Mouse (Mus musculus) heart, postnatal 0 days (tissue): ENCODE results near the gene Tmigd1. TPM values are rescaled to one million over a fixed set of nuclear protein-coding genes. Genes with fewer than 3 reads are reported as not detected.
A peak's percentile ranks its signal among the peaks of the same experiment; 100 is the strongest.

Experiments
- ATAC-seq: fragments of 200-750 bp; cut with Nextera tagmentation; 2 replicates; pipeline ENCODE4 v1.8.0; 2017; ENCODE audit warnings: low read depth, moderate number of reproducible peaks, moderate library complexity; ENCODE audit not compliant: insufficient read depth
- DNase-seq: peaks from one replicate; pipeline ENCODE4 v3.0.0-alpha.2; 2016; ENCODE audit warnings: low spot score
- H3K27ac ChIP-seq: fragments of 300-500 bp; sonication (generic); 2 replicates; pipeline ENCODE4 v1.5.1; 2014; ENCODE audit warnings: low read depth, mild to moderate bottlenecking
- H3K27me3 ChIP-seq: fragments of 300-500 bp; sonication (generic); 2 replicates; pipeline ENCODE4 v1.6.1; 2014; ENCODE audit warnings: low read length, mixed read lengths; ENCODE audit not compliant: control insufficient read depth, insufficient read depth
- H3K36me3 ChIP-seq: fragments of 300-500 bp; sonication (generic); replicated peaks from 2 replicates; pipeline ENCODE4 v1.6.1; 2014; ENCODE audit warnings: low read length, mixed read lengths; ENCODE audit not compliant: control insufficient read depth, insufficient read depth
- H3K4me1 ChIP-seq: fragments of 300-500 bp; sonication (generic); 2 replicates; pipeline ENCODE4 v1.6.1; 2014; ENCODE audit warnings: antibody characterized with exemption; ENCODE audit not compliant: control insufficient read depth, insufficient read depth
- H3K4me2 ChIP-seq: fragments of 300-500 bp; sonication (generic); 2 replicates; pipeline ENCODE4 v1.6.1; 2014; ENCODE audit warnings: low read depth, mild to moderate bottlenecking, low read length, moderate library complexity
- H3K4me3 ChIP-seq: fragments of 300-500 bp; sonication (generic); 2 replicates; pipeline ENCODE4 v1.5.1; 2014; ENCODE audit warnings: low read depth, low read length
- H3K9ac ChIP-seq: fragments of 300-500 bp; sonication (generic); replicated peaks from 2 replicates; pipeline ENCODE4 v1.6.1; 2014; ENCODE audit warnings: low read depth, low read length, mixed read lengths
- H3K9me3 ChIP-seq: fragments of 300-500 bp; sonication (generic); replicated peaks from 2 replicates; pipeline ENCODE4 v1.6.1; 2016; ENCODE audit warnings: low read length; ENCODE audit not compliant: control insufficient read depth
- CTCF ChIP-seq: IDR thresholded peaks from 2 replicates; pipeline ENCODE4 v1.5.1; 2016; ENCODE audit warnings: antibody characterized with exemption, control low read depth, low read depth
- EP300 ChIP-seq: IDR thresholded peaks from 2 replicates; pipeline ENCODE4 v1.6.1; 2016; ENCODE audit warnings: antibody characterized with exemption, low read depth
- WGBS: fragments of 180-500 bp; shearing (Covaris S2); extraction: QIAGEN DNeasy Blood & Tissue Kit; methylation state at CpG from one replicate; pipeline ENCODE4 v1.1.7; 2014; 5-methylcytosine and 5-hydroxymethylcytosine counted together
- polyA plus RNA-seq: library from polyadenylated mRNA; unstranded; fragments of >200 nt; fragmentation: Nextera tagmentation; extraction: Ambion mirVana; gene quantifications from 2 replicates; pipeline ENCODE4 v1.2.1, GENCODE M21; 2015
- total RNA-seq: library from RNA; depleted of rRNA; stranded (reverse); fragments of >200 nt; gene quantifications from 2 replicates; pipeline ENCODE4 v1.2.3, GENCODE M21; 2014; ENCODE audit warnings: low replicate concordance

Tmigd1 gene
- total and polyA plus RNA-seq, 2 experiments from 2014 or later = 0.56 TPM; not detected in 1

GRCm38 (mm10) chr11:76859261-76859660, 42.7 kb upstream of the Tmigd1 start:
- Histone ChIP-seq H3K4me3 (no peak overlapping the region), H3K4me1 (peaks cover 16% of the 10 kb centered on the region), H3K36me3 (no peaks in the 10 kb centered on the region), H3K27ac (peak overlapping the region; percentile 50), H3K9ac (no peak overlapping the region), H3K9me3 (no peaks in the 10 kb centered on the region), H3K27me3 (no peaks in the 10 kb centered on the region), H3K4me2 (no peak overlapping the region)
- 43% methylated on average over 5 of the region's 5 CpGs for WGBS
- TF ChIP-seq CTCF = no peak
- TF ChIP-seq EP300 = no peak
- no peak for DNase-seq
- no peak for ATAC-seq

- no peak for TF ChIP-seq CTCF
- peak; percentile 64; the same call in 1 of the 2 replicates for TF ChIP-seq EP300
Measured at GRCm38 (mm10) chr11:76861185-76861584, 40.8 kb upstream of the Tmigd1 start.

GRCm38 (mm10) chr11:76872556-76873234, 29.3 kb upstream of the Tmigd1 start:
- H3K27me3 ChIP-seq = no peaks in the 10 kb centered on the region
- no peak for DNase-seq
- no peaks in the 10 kb centered on the region for H3K9me3 ChIP-seq
- no peak overlapping the region for H3K9ac ChIP-seq
- WGBS = 66% methylated on average over 11 of the region's 11 CpGs
- H3K36me3 ChIP-seq = no peaks in the 10 kb centered on the region
- no peaks in the 10 kb centered on the region for H3K4me1 ChIP-seq
- ATAC-seq = no peak
- TF ChIP-seq CTCF (no peak), EP300 (no peak)
- H3K4me3 ChIP-seq = no peak overlapping the region
- H3K4me2 ChIP-seq = no peak overlapping the region
- no peak overlapping the region for H3K27ac ChIP-seq

More at GRCm38 (mm10) chr11:76861185-76861584, 40.8 kb upstream of the Tmigd1 start:
- DNase-seq (peak; percentile 31), ATAC-seq (peak; percentile 43)
- Histone ChIP-seq H3K27me3 (no peaks in the 10 kb centered on the region), H3K9me3 (no peaks in the 10 kb centered on the region), H3K36me3 (no peaks in the 10 kb centered on the region), H3K4me2 (no peak overlapping the region), H3K27ac (no peak overlapping the region), H3K4me1 (peaks cover 11% of the 10 kb centered on the region), H3K9ac (no peak overlapping the region), H3K4me3 (no peak overlapping the region)
- WGBS = 31% methylated on average over 3 of the region's 3 CpGs

- Histone ChIP-seq H3K4me2 (no peak overlapping the region), H3K4me3 (no peak overlapping the region), H3K27me3 (no peaks in the 10 kb centered on the region), H3K9me3 (no peaks in the 10 kb centered on the region), H3K27ac (no peak overlapping the region), H3K36me3 (no peaks in the 10 kb centered on the region), H3K4me1 (no peaks in the 10 kb centered on the region), H3K9ac (no peak overlapping the region)
- no peak for ATAC-seq
- TF ChIP-seq CTCF (no peak), EP300 (no peak)
- no peak for DNase-seq
- 77% methylated on average over 5 of the region's 5 CpGs for WGBS
Measured at GRCm38 (mm10) chr11:76873865-76874264, 28.1 kb upstream of the Tmigd1 start.

- TF ChIP-seq CTCF (no peak), EP300 (no peak)
- Histone ChIP-seq H3K36me3 (no peaks in the 10 kb centered on the region), H3K4me1 (no peaks in the 10 kb centered on the region), H3K4me2 (no peak overlapping the region), H3K9me3 (no peaks in the 10 kb centered on the region), H3K27me3 (no peaks in the 10 kb centered on the region), H3K9ac (no peak overlapping the region), H3K27ac (no peak overlapping the region), H3K4me3 (no peak overlapping the region)
- DNase-seq (no peak), ATAC-seq (no peak)
- 57% methylated on average over 6 of the region's 6 CpGs for WGBS
Measured at GRCm38 (mm10) chr11:76874766-76875165, 27.2 kb upstream of the Tmigd1 start.

GRCm38 (mm10) chr11:76879816-76880215, 22.1 kb upstream of the Tmigd1 start:
- WGBS = 86% methylated on average over 5 of the region's 5 CpGs
- ATAC-seq = no peak
- no peak overlapping the region for H3K4me2 ChIP-seq
- no peaks in the 10 kb centered on the region for H3K4me1 ChIP-seq
- no peaks in the 10 kb centered on the region for H3K27me3 ChIP-seq
- H3K4me3 ChIP-seq = no peak overlapping the region
- H3K27ac ChIP-seq = no peak overlapping the region
- H3K9ac ChIP-seq = no peak overlapping the region
- no peak for DNase-seq
- no peak for TF ChIP-seq CTCF
- TF ChIP-seq EP300 = no peak
- no peaks in the 10 kb centered on the region for H3K9me3 ChIP-seq
- H3K36me3 ChIP-seq = no peaks in the 10 kb centered on the region
